Mouse (Mus musculus) hindbrain, embryonic 16.5 days (tissue): ENCODE data around the gene Iqgap2. TPM values are rescaled to one million over a fixed set of nuclear protein-coding genes. Genes with fewer than 3 reads are reported as not detected.

Source experiments
- ATAC-seq: fragments of 200-750 bp; cut with Nextera tagmentation; 2 replicates; pipeline ENCODE4 v1.8.0; 2017; ENCODE audit warnings: moderate TSS enrichment, moderate library complexity
- H3K27ac ChIP-seq: fragments of 300-500 bp; sonication (generic); 2 replicates; pipeline ENCODE4 v1.5.1; 2014; ENCODE audit warnings: low read depth, mild to moderate bottlenecking, control low read depth, low read length, moderate library complexity
- H3K27me3 ChIP-seq: fragments of 300-500 bp; sonication (generic); replicated peaks from 2 replicates; pipeline ENCODE4 v1.6.1; 2014; ENCODE audit warnings: low read length; ENCODE audit not compliant: control insufficient read depth, insufficient read depth
- H3K36me3 ChIP-seq: fragments of 300-500 bp; sonication (generic); 2 replicates; pipeline ENCODE4 v1.6.1; 2014; ENCODE audit warnings: mild to moderate bottlenecking, low read length, moderate library complexity, mixed read lengths; ENCODE audit not compliant: control insufficient read depth, insufficient read depth
- H3K4me1 ChIP-seq: fragments of 300-500 bp; sonication (generic); 2 replicates; pipeline ENCODE4 v1.6.1; 2014; ENCODE audit warnings: low read depth, low read length; ENCODE audit not compliant: control insufficient read depth, insufficient read depth
- H3K4me2 ChIP-seq: fragments of 300-500 bp; sonication (generic); 2 replicates; pipeline ENCODE4 v1.6.1; 2014; ENCODE audit warnings: mild to moderate bottlenecking, low read length, control low read depth, moderate library complexity
- H3K4me3 ChIP-seq: fragments of 300-500 bp; sonication (generic); 2 replicates; pipeline ENCODE4 v1.5.1; 2014; ENCODE audit warnings: mild to moderate bottlenecking, low read length, control low read depth, moderate library complexity
- H3K9ac ChIP-seq: fragments of 300-500 bp; sonication (generic); 2 replicates; pipeline ENCODE4 v1.6.1; 2014; ENCODE audit warnings: low read depth, mild to moderate bottlenecking, control low read depth, low read length, moderate library complexity
- H3K9me3 ChIP-seq: fragments of 300-500 bp; sonication (generic); 2 replicates; pipeline ENCODE4 v1.6.1; 2014; ENCODE audit warnings: mild to moderate bottlenecking, low read length, moderate library complexity; ENCODE audit not compliant: control insufficient read depth
- WGBS: fragments of 180-500 bp; shearing (Covaris S2); extraction: QIAGEN DNeasy Blood & Tissue Kit; methylation state at CpG from one replicate; pipeline ENCODE4 v1.1.7; 2014; 5-methylcytosine and 5-hydroxymethylcytosine counted together
- polyA plus RNA-seq: library from polyadenylated mRNA; unstranded; fragments of >200 nt; fragmentation: Nextera tagmentation; extraction: Ambion mirVana; gene quantifications from 2 replicates; pipeline ENCODE4 v1.2.1, GENCODE M21; 2015

Iqgap2 gene
- polyA plus RNA-seq, 1 experiment from 2014 or later = 3.5 TPM

- Histone ChIP-seq H3K36me3 (no peaks in the 10 kb centered on the region), H3K27ac (no peak overlapping the region), H3K9ac (no peak overlapping the region), H3K9me3 (no peaks in the 10 kb centered on the region), H3K4me1 (peaks cover 9% of the 10 kb centered on the region), H3K27me3 (no peaks in the 10 kb centered on the region), H3K4me2 (no peak overlapping the region), H3K4me3 (no peak overlapping the region)
- no peak for ATAC-seq
- WGBS = 57% methylated on average over 6 of the region's 6 CpGs
Observed at GRCm38 (mm10) chr13:95614757-95615156, 277.0 kb downstream of the Iqgap2 start.

GRCm38 (mm10) chr13:95612243-95612642 lies 279.5 kb downstream of the Iqgap2 start:
- H3K36me3 ChIP-seq = no peaks in the 10 kb centered on the region
- no peak overlapping the region for H3K9ac ChIP-seq
- no peak for ATAC-seq
- no peaks in the 10 kb centered on the region for H3K27me3 ChIP-seq
- no peak overlapping the region for H3K4me2 ChIP-seq
- no peak overlapping the region for H3K27ac ChIP-seq
- H3K4me3 ChIP-seq = no peak overlapping the region
- WGBS = 88% methylated on average over 10 of the region's 10 CpGs
- H3K4me1 ChIP-seq = peaks cover 9% of the 10 kb centered on the region
- peaks cover 5% of the 10 kb centered on the region; the same call in 1 of the 2 replicates for H3K9me3 ChIP-seq

DNA sequence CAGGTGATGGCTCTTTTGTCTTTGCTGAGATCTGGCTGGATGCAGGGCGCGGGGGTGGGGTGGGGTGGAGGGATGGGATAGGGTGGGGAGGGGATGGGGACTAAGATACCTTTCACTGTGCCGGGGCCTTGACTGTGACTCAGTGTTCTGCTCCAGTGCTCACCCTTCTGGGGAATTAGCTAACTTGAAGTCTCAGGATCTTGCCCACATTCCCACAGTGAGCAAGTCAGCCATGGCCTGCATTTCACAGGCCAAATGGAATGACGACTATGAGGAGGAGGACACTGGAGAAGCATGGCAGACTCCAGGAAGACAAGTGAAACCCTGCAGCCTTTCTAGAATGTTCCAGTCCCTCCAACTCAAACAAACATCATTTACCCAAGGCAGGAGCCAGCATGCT lies 280.0 kb downstream of the Iqgap2 start:
- Histone ChIP-seq H3K36me3 (no peaks in the 10 kb centered on the region), H3K4me1 (peaks cover 6% of the 10 kb centered on the region), H3K4me3 (no peak overlapping the region), H3K4me2 (no peak overlapping the region), H3K9me3 (peaks cover 5% of the 10 kb centered on the region; the same call in 1 of the 2 replicates), H3K27ac (no peak overlapping the region), H3K27me3 (no peaks in the 10 kb centered on the region), H3K9ac (no peak overlapping the region)
- 84% methylated on average over 4 of the region's 4 CpGs for WGBS
- ATAC-seq = no peak

GRCm38 (mm10) chr13:95610786-95611562 lies 280.7 kb downstream of the Iqgap2 start:
- WGBS = 86% methylated on average over 16 of the region's 16 CpGs
- Histone ChIP-seq H3K9me3 (peaks cover 5% of the 10 kb centered on the region; the same call in 1 of the 2 replicates), H3K27ac (no peak overlapping the region), H3K36me3 (no peaks in the 10 kb centered on the region), H3K4me3 (no peak overlapping the region), H3K4me2 (no peak overlapping the region), H3K4me1 (no peaks in the 10 kb centered on the region), H3K9ac (no peak overlapping the region), H3K27me3 (no peaks in the 10 kb centered on the region)
- ATAC-seq = no peak

- Histone ChIP-seq H3K9me3 (peaks cover 5% of the 10 kb centered on the region; the same call in 1 of the 2 replicates), H3K36me3 (peaks cover 7% of the 10 kb centered on the region), H3K4me2 (no peak overlapping the region), H3K4me3 (no peak overlapping the region), H3K4me1 (no peaks in the 10 kb centered on the region), H3K9ac (no peak overlapping the region), H3K27me3 (no peaks in the 10 kb centered on the region), H3K27ac (no peak overlapping the region)
- no peak for ATAC-seq
- 88% methylated on average over 2 of the region's 2 CpGs for WGBS
Observed at GRCm38 (mm10) chr13:95609088-95609420, 282.7 kb downstream of the Iqgap2 start.

- peaks cover 12% of the 10 kb centered on the region for H3K36me3 ChIP-seq
- no peak for ATAC-seq
- H3K27ac ChIP-seq = no peak overlapping the region
- no peak overlapping the region for H3K4me2 ChIP-seq
- H3K9me3 ChIP-seq = peaks cover 5% of the 10 kb centered on the region; the same call in 1 of the 2 replicates
- H3K9ac ChIP-seq = no peak overlapping the region
- H3K4me1 ChIP-seq = no peaks in the 10 kb centered on the region
- H3K4me3 ChIP-seq = no peak overlapping the region
- no peaks in the 10 kb centered on the region for H3K27me3 ChIP-seq
- WGBS = 90% methylated on average over 6 of the region's 6 CpGs
Observed at GRCm38 (mm10) chr13:95608416-95609087, 283.2 kb downstream of the Iqgap2 start.

DNA sequence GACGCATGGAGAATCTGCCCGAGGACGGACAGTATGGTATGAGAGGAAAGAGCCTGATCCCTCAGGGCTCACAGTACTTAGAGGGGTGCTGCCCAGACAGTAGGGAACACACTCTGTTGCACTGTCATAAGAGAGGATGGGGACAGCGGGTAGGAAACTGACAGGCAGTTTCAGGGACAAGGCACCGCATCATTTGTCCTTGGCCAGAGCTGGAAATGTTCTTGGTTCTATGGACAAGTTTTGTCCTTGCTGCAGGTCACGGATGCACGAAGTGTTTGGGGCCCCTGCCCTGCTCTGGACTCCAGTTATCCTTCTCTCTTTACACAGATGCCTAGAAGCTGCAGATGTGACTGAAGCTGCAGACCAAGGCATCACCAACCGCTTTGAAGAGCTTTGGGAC lies 284.7 kb downstream of the Iqgap2 start:
- WGBS = 93% methylated on average over 8 of the region's 8 CpGs
- H3K4me3 ChIP-seq = no peak overlapping the region
- H3K4me1 ChIP-seq = no peaks in the 10 kb centered on the region
- H3K27ac ChIP-seq = no peak overlapping the region
- H3K9me3 ChIP-seq = peaks cover 5% of the 10 kb centered on the region; the same call in 1 of the 2 replicates
- H3K9ac ChIP-seq = no peak overlapping the region
- H3K36me3 ChIP-seq = peaks cover 17% of the 10 kb centered on the region
- H3K27me3 ChIP-seq = no peaks in the 10 kb centered on the region
- no peak for ATAC-seq
- no peak overlapping the region for H3K4me2 ChIP-seq

DNA sequence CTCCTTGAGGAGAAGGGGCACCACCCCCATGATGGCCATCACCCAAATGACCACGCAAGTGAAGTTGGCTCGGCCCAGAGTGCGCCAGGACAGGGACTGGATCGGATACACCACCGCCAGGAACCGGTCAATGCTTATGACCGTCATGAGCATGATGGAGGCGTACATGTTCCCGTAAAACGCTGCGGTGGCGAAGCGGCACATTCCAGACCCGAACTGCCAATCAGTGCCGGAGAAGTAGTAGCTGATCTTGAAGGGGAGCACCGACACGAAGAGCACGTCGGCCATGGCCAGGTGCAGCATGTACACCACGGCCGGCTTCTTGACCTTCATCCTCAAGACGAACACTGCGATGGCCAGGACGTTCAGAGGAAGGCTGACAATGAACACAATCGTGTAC lies 287.4 kb downstream of the Iqgap2 start:
- H3K9ac ChIP-seq = no peak overlapping the region
- no peak overlapping the region for H3K4me2 ChIP-seq
- H3K4me1 ChIP-seq = no peaks in the 10 kb centered on the region
- no peak overlapping the region for H3K4me3 ChIP-seq
- H3K27me3 ChIP-seq = no peaks in the 10 kb centered on the region
- no peak overlapping the region for H3K27ac ChIP-seq
- peaks cover 17% of the 10 kb centered on the region for H3K36me3 ChIP-seq
- H3K9me3 ChIP-seq = peaks cover 5% of the 10 kb centered on the region; the same call in 1 of the 2 replicates
- WGBS = 96% methylated on average over 25 of the region's 25 CpGs
- no peak for ATAC-seq

DNA sequence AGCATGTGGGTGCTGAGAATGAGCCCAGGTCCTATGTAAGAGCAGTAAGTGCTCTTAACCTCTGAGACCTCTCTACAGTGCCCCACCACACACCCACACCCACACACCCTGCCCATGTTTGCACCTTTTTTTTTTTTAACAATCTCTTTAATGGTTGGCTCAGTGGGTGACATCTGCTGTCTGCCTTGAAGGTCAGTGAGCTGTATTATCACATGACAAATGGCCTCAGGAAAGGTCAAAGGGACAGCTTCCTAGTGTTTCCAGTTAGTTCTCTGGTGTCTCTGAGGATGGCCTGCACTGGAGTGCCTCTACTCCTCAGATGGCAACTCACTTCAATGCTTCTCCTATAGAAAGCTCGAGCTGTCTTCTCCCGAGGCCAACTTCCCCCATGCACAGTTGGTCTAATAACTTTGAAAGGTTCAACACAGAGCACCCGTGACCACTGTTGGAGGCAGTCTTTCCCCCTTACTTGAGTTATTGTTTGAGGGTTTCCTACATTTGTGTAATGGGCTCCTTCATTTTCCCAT lies 291.8 kb downstream of the Iqgap2 start:
- 67% methylated on average over 3 of the region's 3 CpGs for WGBS
- Histone ChIP-seq H3K4me3 (no peak overlapping the region), H3K36me3 (peaks cover 17% of the 10 kb centered on the region), H3K9me3 (no peaks in the 10 kb centered on the region), H3K27ac (no peak overlapping the region), H3K9ac (no peak overlapping the region), H3K4me2 (no peak overlapping the region), H3K27me3 (no peaks in the 10 kb centered on the region), H3K4me1 (no peaks in the 10 kb centered on the region)
- no peak for ATAC-seq
